Mouse (Mus musculus) forebrain, embryonic 13.5 days (tissue): ENCODE measurements around the gene Actl6a. TPM values are rescaled to one million over a fixed set of nuclear protein-coding genes. Genes with fewer than 3 reads are reported as not detected.
"Not testable (repeated sequence)": the region's sequence is repeated elsewhere in the genome, so short reads cannot be mapped to it uniquely, and the experiment has no call there.

Experiments used
- ATAC-seq: fragments of 200-750 bp; cut with Nextera tagmentation; 2 replicates; pipeline ENCODE4 v1.8.0; 2017
- H3K27ac ChIP-seq: fragments of 300-500 bp; sonication (generic); 2 replicates; pipeline ENCODE4 v1.5.1; 2015; ENCODE audit warnings: inconsistent platforms, mild to moderate bottlenecking, moderate library complexity
- H3K27me3 ChIP-seq: fragments of 300-500 bp; sonication (generic); 2 replicates; pipeline ENCODE4 v1.6.1; 2015; ENCODE audit warnings: mild to moderate bottlenecking, inconsistent platforms
- H3K36me3 ChIP-seq: fragments of 300-500 bp; sonication (generic); 2 replicates; pipeline ENCODE4 v1.6.1; 2015; ENCODE audit warnings: mild to moderate bottlenecking, inconsistent platforms; ENCODE audit not compliant: poor library complexity, severe bottlenecking
- H3K4me1 ChIP-seq: fragments of 300-500 bp; sonication (generic); 2 replicates; pipeline ENCODE4 v1.6.1; 2015; ENCODE audit warnings: inconsistent platforms
- H3K4me2 ChIP-seq: fragments of 300-500 bp; sonication (generic); 2 replicates; pipeline ENCODE4 v1.6.1; 2015; ENCODE audit warnings: inconsistent platforms, mild to moderate bottlenecking, moderate library complexity
- H3K4me3 ChIP-seq: fragments of 300-500 bp; sonication (generic); 2 replicates; pipeline ENCODE4 v1.5.1; 2015; ENCODE audit warnings: mild to moderate bottlenecking, inconsistent platforms
- H3K9ac ChIP-seq: fragments of 300-500 bp; sonication (generic); 2 replicates; pipeline ENCODE4 v1.6.1; 2015; ENCODE audit warnings: mild to moderate bottlenecking, inconsistent platforms
- H3K9me3 ChIP-seq: fragments of 300-500 bp; sonication (generic); replicated peaks from 2 replicates; pipeline ENCODE4 v1.6.1; 2016; ENCODE audit warnings: inconsistent platforms
- WGBS: fragments of 180-500 bp; shearing (Covaris S2); methylation state at CpG from one replicate; pipeline ENCODE4 v1.1.7; 2015; 5-methylcytosine and 5-hydroxymethylcytosine counted together
- polyA plus RNA-seq: library from polyadenylated mRNA; unstranded; fragments of >200 nt; fragmentation: Nextera tagmentation; extraction: Ambion mirVana; gene quantifications from 2 replicates; pipeline ENCODE4 v1.2.1, GENCODE M21; 2015

The Actl6a gene
- polyA plus RNA-seq, result 206 and 214 TPM in 2 replicates

DNA sequence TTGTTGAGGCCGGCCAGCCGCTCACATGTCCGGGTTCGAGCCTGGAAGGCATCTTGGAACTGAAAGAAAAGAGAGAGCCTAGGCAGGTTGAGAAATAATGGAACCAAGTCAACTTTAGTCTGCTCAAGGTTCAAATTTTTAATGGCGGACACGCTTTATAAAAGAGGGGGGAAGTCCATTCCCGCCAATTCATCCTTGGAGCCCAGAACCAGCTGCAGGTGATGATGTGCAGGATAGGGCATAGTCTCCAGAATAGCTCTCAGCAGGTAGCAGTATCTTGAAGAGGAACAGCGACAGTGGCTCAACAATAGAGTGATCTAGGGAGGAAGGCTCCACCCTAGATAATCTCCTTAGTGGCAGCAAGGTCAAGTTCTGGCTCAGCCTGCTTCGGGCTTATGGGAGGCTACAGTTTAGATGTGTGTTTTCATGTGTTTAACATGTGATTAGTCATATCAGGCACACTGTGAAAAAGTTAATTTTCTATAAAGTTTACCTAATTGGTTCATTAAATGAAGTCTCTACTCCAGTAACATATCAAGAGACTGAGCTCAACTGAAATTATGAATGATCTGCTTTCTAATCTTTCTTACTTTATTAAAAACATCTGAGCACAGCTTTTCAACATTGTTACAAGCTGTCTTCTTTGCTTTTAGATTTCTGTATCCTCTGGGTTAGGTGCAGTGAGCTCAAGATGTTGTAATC lies at the start of gene Actl6a:
Gene Actl6a, plus strand, starts transcription at position 652 of the 702 bp plus-strand sequence.
- not testable (repeated sequence) for H3K9me3 ChIP-seq, H3K27me3 ChIP-seq, ATAC-seq, H3K27ac ChIP-seq, H3K4me3 ChIP-seq, H3K4me2 ChIP-seq, H3K9ac ChIP-seq, H3K36me3 ChIP-seq
- 79% methylated on average over 9 of the region's 9 CpGs for WGBS
- H3K4me1 ChIP-seq, result peaks cover 12% of the 10 kb centered on the region

DNA sequence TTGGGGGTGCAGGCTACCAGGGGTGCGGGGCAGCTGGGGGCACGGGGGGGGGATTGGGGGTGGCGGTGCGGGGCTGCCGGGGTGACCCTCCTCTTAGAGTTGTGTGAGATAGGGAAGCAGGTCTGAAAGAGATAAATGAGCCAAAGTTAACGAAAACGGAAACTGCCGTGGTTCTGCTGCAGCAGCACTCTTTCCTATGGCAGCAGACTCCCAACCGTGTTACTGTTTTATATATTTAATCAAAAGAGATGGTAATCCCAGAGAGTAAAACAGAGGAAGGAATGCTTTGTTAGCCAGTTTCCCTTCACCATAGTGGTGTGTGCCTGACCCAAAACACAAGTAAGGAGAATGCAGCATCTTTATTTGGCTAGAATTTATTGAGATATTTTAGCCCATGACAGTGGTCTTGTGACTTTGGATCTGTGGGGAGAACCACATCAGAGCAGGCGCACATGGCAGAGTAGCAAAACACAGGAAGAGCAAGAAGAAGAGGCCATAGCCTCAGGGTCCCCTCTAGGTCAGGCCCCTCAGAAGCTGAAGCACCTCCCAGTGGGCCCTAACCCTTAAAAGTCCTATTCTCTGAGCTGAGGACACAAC lies 49.6 kb upstream of the Actl6a start:
- no peak overlapping the region for H3K9ac ChIP-seq
- 87% methylated on average over 10 of the region's 10 CpGs for WGBS
- no peaks in the 10 kb centered on the region for H3K36me3 ChIP-seq
- no peaks in the 10 kb centered on the region for H3K27me3 ChIP-seq
- H3K27ac ChIP-seq, result no peak overlapping the region
- ATAC-seq, result no peak
- H3K4me2 ChIP-seq, result no peak overlapping the region
- H3K9me3 ChIP-seq, result no peaks in the 10 kb centered on the region
- H3K4me3 ChIP-seq, result no peak overlapping the region
- no peaks in the 10 kb centered on the region for H3K4me1 ChIP-seq

DNA sequence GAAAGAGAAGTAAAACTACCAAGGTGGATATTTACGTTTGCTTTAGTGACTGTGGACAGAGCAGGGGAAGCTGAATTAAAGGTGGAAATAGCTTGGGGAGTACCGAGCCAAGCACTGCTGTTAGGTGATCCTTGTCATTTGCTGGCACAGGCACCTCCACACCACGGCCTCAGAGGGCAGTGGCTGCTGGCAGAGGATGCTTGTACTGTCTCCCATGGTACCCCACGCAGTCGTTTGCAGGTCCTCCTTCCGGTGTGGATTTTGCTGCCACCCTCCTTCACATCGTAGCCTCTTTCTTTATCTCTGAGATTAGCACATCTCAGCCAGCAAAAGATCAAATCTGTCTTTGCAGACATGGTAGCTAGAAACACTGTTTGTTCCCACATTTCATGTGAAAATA lies 47.7 kb upstream of the Actl6a start:
- Histone ChIP-seq H3K9ac (no peak overlapping the region), H3K27ac (no peak overlapping the region), H3K36me3 (no peaks in the 10 kb centered on the region), H3K27me3 (no peaks in the 10 kb centered on the region), H3K9me3 (no peaks in the 10 kb centered on the region), H3K4me3 (no peak overlapping the region), H3K4me2 (no peak overlapping the region), H3K4me1 (no peaks in the 10 kb centered on the region)
- ATAC-seq, result no peak
- 84% methylated on average over 7 of the region's 7 CpGs for WGBS

DNA sequence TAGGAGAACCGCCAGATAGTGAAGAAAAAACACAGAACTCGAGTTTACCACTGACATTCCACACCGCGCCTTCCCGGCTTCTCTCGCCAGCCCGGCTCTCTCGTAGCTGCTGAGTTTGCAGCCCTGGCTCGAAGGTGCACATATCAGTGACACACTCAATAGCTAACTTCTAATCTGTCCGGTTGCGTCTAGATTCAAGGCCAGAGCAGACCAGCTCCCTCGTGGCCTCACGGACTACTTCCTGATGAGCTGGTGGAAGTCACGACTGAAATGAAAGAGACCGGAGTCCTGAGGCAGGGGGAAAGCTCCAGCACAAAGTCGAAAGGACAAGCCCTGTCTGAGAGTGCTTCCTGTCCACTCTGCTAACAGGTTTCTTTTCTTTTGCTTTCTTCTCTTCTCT lies 47.3 kb upstream of the Actl6a start:
- no peaks in the 10 kb centered on the region for H3K4me1 ChIP-seq
- H3K27me3 ChIP-seq, result no peaks in the 10 kb centered on the region
- H3K4me3 ChIP-seq, result no peak overlapping the region
- WGBS, result 90% methylated on average over 16 of the region's 16 CpGs
- ATAC-seq, result no peak
- H3K36me3 ChIP-seq, result no peaks in the 10 kb centered on the region
- H3K9me3 ChIP-seq, result no peaks in the 10 kb centered on the region
- H3K27ac ChIP-seq, result no peak overlapping the region
- no peak overlapping the region for H3K4me2 ChIP-seq
- H3K9ac ChIP-seq, result no peak overlapping the region

DNA sequence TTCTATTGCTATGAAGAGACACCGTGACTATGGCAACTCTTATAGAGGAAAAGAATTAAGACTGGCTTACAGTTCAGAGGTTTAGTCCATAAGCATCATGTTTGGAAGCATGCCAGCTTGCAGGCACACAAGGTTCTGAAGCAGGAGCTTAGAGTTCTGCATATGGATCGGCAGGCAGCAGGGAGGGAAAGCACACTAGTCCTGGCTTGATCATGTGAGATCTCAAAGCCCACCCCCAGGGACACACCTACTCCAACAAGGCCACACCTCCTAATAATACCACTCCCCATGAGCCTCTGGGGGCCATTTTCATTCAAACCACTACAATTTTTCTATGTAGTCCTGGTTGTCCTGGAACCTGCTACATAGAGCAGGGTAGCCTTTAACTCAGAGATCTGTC lies 46.6 kb upstream of the Actl6a start:
- Histone ChIP-seq H3K36me3 (no peaks in the 10 kb centered on the region), H3K4me2 (no peak overlapping the region), H3K9ac (no peak overlapping the region), H3K9me3 (no peaks in the 10 kb centered on the region), H3K4me1 (no peaks in the 10 kb centered on the region), H3K27me3 (no peaks in the 10 kb centered on the region), H3K27ac (no peak overlapping the region), H3K4me3 (no peak overlapping the region)
- WGBS, result 86% methylated on average over 2 of the region's 2 CpGs
- no peak for ATAC-seq

DNA sequence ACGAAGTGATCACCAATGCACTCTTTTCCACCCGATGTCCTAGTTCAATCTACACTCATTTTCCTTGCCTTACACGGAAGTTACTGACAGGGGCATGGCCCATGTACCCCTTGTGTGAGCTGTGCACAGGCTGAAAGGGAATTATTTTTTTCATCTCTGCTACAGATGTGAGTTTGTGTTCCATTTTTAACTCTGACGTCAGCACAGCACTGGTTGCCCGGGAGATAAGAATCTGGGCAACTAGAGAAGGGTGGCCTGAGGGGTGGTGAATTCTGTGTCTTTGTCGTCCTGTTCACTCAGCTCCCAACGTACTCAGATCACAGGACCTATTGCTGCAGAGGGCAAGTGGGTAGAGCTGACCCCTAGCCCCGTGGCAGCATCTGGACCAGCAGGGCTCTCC lies 45.8 kb upstream of the Actl6a start:
- Histone ChIP-seq H3K27me3 (no peaks in the 10 kb centered on the region), H3K9ac (no peak overlapping the region), H3K4me2 (no peak overlapping the region), H3K4me3 (no peak overlapping the region), H3K4me1 (no peaks in the 10 kb centered on the region), H3K9me3 (no peaks in the 10 kb centered on the region), H3K27ac (no peak overlapping the region), H3K36me3 (no peaks in the 10 kb centered on the region)
- no peak for ATAC-seq
- WGBS, result 69% methylated on average over 8 of the region's 8 CpGs

DNA sequence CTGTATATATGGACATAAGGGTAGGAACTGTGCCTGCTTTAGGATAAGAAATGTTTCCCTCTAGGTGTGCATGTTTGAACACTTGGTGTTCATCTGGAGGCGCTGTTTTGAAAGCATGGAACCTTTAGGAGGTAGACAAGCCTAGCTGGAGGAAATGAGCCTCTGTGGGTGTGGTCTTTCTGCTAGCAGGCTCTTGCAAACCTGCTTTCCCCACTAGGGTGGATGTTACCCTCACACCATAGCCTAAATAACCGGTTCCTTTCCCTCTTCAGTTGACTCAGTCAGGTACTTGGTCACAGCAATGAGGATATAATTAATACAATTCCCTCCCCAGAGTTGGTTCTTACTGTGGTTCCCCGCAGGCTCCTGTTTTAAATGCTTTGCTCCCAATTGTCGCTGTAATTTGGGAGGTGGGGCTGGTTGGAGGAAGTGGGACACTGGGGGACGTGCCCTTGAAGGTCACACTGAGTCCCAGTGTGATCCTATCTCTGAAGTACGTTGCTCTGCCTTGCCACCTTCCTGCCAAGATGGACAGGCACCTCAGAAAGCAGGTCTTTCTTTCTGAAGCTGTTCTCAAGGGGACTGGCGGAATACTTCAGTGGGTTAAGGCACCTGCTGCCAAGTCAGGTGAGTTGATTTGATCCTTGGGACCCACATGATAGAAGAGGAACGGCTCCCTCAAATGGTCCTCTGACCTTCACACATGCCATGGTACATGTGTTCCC lies 45.1 kb upstream of the Actl6a start:
- no peaks in the 10 kb centered on the region for H3K4me1 ChIP-seq
- no peaks in the 10 kb centered on the region for H3K27me3 ChIP-seq
- H3K4me2 ChIP-seq, result no peak overlapping the region
- WGBS, result 75% methylated on average over 8 of the region's 8 CpGs
- H3K4me3 ChIP-seq, result no peak overlapping the region
- ATAC-seq, result no peak
- H3K27ac ChIP-seq, result no peak overlapping the region
- no peaks in the 10 kb centered on the region for H3K36me3 ChIP-seq
- no peaks in the 10 kb centered on the region for H3K9me3 ChIP-seq
- no peak overlapping the region for H3K9ac ChIP-seq

DNA sequence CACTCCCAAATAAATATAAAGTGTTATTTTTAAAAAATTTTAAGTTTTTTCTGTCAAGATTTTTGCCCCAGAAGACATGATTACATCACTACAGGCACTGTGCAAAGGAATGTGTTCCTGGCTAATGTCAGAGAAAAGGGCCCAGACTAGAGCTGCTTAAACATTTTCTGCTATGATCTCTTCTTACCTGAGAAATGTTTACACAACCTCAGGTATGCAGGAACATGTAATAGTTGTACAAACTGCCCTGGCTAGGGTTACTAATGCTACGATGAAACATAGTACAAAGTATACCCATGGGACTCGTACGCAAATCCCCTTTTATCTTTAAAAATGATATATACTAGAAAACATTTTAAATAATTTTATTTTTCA lies 44.6 kb upstream of the Actl6a start:
- Histone ChIP-seq H3K4me2 (no peak overlapping the region), H3K4me3 (no peak overlapping the region), H3K4me1 (no peaks in the 10 kb centered on the region), H3K27ac (no peak overlapping the region), H3K27me3 (no peaks in the 10 kb centered on the region), H3K36me3 (no peaks in the 10 kb centered on the region), H3K9me3 (no peaks in the 10 kb centered on the region), H3K9ac (no peak overlapping the region)
- 95% methylated on average over 3 of the region's 3 CpGs for WGBS
- ATAC-seq, result no peak

DNA sequence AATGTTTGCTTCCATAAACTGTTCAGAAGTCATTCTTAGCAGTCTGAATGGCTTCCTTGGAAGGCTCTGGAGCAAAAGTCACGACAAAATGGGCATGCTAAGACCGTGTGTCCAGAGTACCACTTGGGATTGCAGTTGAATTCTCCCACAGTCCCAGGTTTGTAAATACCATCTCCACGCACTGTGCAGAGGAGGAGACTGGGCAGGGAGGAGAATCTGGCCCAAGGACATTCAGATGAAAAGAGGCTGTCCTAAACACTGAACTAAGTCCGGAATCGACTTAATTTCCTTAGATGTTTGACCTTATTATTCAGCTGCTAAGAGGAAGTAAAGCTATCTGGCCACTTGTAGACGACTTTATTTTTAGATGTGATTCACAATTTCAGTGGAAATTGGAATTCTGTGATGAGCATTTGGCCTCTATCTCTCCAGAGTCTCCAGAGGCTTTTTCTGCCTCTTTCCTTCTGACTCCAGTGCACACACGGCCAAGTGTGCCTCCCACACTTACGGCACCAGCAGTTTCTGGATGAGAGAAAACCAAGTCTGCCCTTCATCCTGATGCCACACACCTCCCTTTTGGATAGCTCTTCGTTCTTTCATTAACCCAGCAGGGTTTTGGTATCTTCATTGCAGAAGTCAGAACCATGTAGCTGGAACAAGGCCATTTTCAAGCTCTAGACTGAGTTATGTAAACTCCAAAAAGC lies 37.7 kb upstream of the Actl6a start:
- Histone ChIP-seq H3K27me3 (no peaks in the 10 kb centered on the region), H3K36me3 (no peaks in the 10 kb centered on the region), H3K27ac (no peak overlapping the region), H3K4me2 (no peak overlapping the region), H3K4me1 (no peaks in the 10 kb centered on the region), H3K9ac (no peak overlapping the region), H3K9me3 (no peaks in the 10 kb centered on the region), H3K4me3 (no peak overlapping the region)
- 84% methylated on average over 9 of the region's 9 CpGs for WGBS
- ATAC-seq, result no peak

DNA sequence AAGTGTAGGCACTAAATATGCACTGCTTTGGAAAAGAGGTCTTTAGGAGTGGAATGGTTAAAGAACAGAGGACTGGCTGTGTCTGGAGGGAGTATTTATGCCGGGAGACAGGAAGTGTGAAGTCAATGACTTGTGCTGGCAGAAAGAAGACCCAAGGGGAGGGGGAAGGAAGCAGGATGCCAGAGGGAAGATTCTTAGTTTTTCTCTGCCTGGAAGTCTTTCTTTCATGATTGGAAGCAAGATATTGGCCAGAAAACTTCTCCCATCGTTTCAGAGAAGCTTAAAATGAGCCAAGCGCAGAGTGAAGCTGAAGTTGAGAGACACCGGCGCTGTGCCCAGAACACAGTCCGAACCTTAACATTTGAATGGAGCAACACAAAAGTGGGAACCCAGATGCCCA lies 36.9 kb upstream of the Actl6a start:
- Histone ChIP-seq H3K4me2 (no peak overlapping the region), H3K9me3 (no peaks in the 10 kb centered on the region), H3K4me1 (no peaks in the 10 kb centered on the region), H3K27ac (no peak overlapping the region), H3K4me3 (no peak overlapping the region), H3K27me3 (no peaks in the 10 kb centered on the region), H3K36me3 (no peaks in the 10 kb centered on the region), H3K9ac (no peak overlapping the region)
- ATAC-seq, result no peak
- 80% methylated on average over 6 of the region's 6 CpGs for WGBS

DNA sequence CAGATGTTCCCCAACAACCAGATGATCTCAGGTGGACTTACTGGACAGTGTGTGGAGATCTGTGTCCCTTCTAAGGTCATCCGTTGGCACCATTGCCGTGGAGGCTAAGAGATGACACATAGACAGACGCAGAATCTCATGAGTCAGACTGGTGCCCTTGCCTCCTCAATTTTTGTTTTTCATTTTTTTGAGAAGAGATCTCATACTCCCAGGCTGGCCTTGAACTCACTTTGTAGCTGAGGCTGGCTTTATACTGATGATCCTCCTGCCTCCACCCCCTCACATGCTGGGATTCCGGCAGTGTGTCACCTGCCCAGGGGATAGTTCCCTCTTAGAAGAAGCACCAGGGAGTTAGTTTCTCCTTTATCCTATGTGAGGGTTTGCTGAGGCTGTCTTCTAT lies 35.9 kb upstream of the Actl6a start:
- no peaks in the 10 kb centered on the region for H3K4me1 ChIP-seq
- no peak overlapping the region for H3K4me2 ChIP-seq
- ATAC-seq, result no peak
- H3K9ac ChIP-seq, result no peak overlapping the region
- H3K4me3 ChIP-seq, result no peak overlapping the region
- H3K27ac ChIP-seq, result no peak overlapping the region
- H3K36me3 ChIP-seq, result no peaks in the 10 kb centered on the region
- no peaks in the 10 kb centered on the region for H3K27me3 ChIP-seq
- no peaks in the 10 kb centered on the region for H3K9me3 ChIP-seq
- WGBS, result 94% methylated on average over 4 of the region's 4 CpGs

DNA sequence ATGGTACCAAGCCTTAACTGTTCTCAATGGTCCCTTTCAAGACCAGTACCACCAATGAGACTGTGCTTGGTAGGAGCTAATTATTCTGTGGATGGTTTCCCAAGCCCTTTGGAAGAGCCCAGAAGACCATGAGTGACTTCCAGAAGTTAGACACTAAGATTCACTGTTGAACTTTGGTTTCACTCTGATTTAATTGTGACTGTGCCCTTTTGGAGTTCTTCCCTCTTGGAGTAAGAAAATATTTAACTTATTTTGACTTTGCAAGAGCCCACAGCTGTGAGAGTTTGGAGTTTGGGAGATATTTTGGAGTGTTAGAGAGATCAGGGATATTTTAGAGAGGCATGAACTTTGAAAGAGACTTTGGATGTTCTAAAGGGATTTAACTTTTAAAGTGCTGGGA lies 32.9 kb upstream of the Actl6a start:
- Histone ChIP-seq H3K4me1 (no peaks in the 10 kb centered on the region), H3K9ac (no peak overlapping the region), H3K4me3 (no peak overlapping the region), H3K36me3 (no peaks in the 10 kb centered on the region), H3K27ac (no peak overlapping the region), H3K27me3 (no peaks in the 10 kb centered on the region), H3K9me3 (no peaks in the 10 kb centered on the region), H3K4me2 (no peak overlapping the region)
- no peak for ATAC-seq
